Mouse (Mus musculus) liver, embryonic 13.5 days (tissue): ENCODE results near the gene Itpka. TPM values are rescaled to one million over a fixed set of nuclear protein-coding genes. Genes with fewer than 3 reads are reported as not detected.

Experiments used
- ATAC-seq: fragments of 200-750 bp; cut with Nextera tagmentation; 2 replicates; pipeline ENCODE4 v1.8.0; 2017; ENCODE audit warnings: low read depth, mild to moderate bottlenecking, moderate number of reproducible peaks, moderate library complexity
- DNase-seq: peaks from one replicate; pipeline ENCODE4 v3.0.0; 2022
- H3K27ac ChIP-seq: fragments of 300-500 bp; sonication (generic); 2 replicates; pipeline ENCODE4 v1.5.1; 2015; ENCODE audit warnings: moderate library complexity, mild to moderate bottlenecking, inconsistent platforms
- H3K27me3 ChIP-seq: fragments of 300-500 bp; sonication (generic); 2 replicates; pipeline ENCODE4 v1.6.1; 2015; ENCODE audit warnings: mild to moderate bottlenecking, inconsistent platforms
- H3K36me3 ChIP-seq: fragments of 300-500 bp; sonication (generic); 2 replicates; pipeline ENCODE4 v1.6.1; 2015; ENCODE audit warnings: mild to moderate bottlenecking, inconsistent platforms
- H3K4me1 ChIP-seq: fragments of 300-500 bp; sonication (generic); replicated peaks from 2 replicates; pipeline ENCODE4 v1.6.1; 2015; ENCODE audit warnings: inconsistent platforms
- H3K4me2 ChIP-seq: fragments of 300-500 bp; sonication (generic); 2 replicates; pipeline ENCODE4 v1.6.1; 2015; ENCODE audit warnings: inconsistent platforms, mild to moderate bottlenecking, moderate library complexity
- H3K4me3 ChIP-seq: fragments of 300-500 bp; sonication (generic); replicated peaks from 2 replicates; pipeline ENCODE4 v1.5.1; 2015; ENCODE audit warnings: mild to moderate bottlenecking, inconsistent platforms
- H3K9ac ChIP-seq: fragments of 300-500 bp; sonication (generic); 2 replicates; pipeline ENCODE4 v1.6.1; 2015; ENCODE audit warnings: mild to moderate bottlenecking, inconsistent platforms
- H3K9me3 ChIP-seq: fragments of 300-500 bp; sonication (generic); replicated peaks from 2 replicates; pipeline ENCODE4 v1.6.1; 2016; ENCODE audit warnings: inconsistent platforms
- WGBS: fragments of 180-500 bp; shearing (Covaris S2); methylation state at CpG from one replicate; pipeline ENCODE4 v1.1.7; 2015; ENCODE audit not compliant: insufficient replicate concordance; 5-methylcytosine and 5-hydroxymethylcytosine counted together
- polyA plus RNA-seq: library from polyadenylated mRNA; unstranded; fragments of >200 nt; fragmentation: Nextera tagmentation; extraction: Ambion mirVana; gene quantifications from 2 replicates; pipeline ENCODE4 v1.2.1, GENCODE M21; 2015

Itpka gene
- polyA plus RNA-seq, 1 experiment from 2014 or later = 2.3 TPM

GRCm38 (mm10) chr2:119730735-119731134 lies 11.4 kb upstream of the Itpka start:
- WGBS = 85% methylated on average over 4 of the region's 4 CpGs
- H3K9me3 ChIP-seq = no peaks in the 10 kb centered on the region
- no peak for ATAC-seq
- H3K9ac ChIP-seq = no peak overlapping the region
- peaks cover 23% of the 10 kb centered on the region for H3K4me1 ChIP-seq
- H3K36me3 ChIP-seq = peaks cover 93% of the 10 kb centered on the region
- no peaks in the 10 kb centered on the region for H3K27me3 ChIP-seq
- H3K4me2 ChIP-seq = no peak overlapping the region
- no peak overlapping the region for H3K4me3 ChIP-seq
- no peak for DNase-seq
- H3K27ac ChIP-seq = no peak overlapping the region

DNA sequence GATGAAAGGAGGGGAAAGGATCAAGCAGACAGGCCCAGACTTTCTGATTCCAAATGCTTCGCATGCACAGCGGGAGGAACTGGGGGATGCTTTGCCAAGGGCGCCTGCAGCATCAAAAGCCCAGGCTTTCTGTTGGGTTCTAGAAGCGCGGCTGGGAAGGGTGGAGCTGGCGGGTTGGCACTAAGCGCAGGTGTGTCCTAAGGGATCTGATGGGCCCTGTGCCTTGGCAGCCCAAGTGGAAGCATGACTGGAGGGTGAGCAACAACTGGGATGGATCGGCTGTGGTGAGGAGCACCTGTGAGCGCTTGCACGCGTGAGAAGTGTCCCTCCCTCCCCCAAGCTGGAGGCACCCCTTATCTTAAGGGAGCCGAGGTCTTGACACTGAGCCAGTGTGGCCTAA lies 5.0 kb upstream of the Itpka start:
- ATAC-seq = no peak
- Histone ChIP-seq H3K4me3 (no peak overlapping the region), H3K4me1 (peaks cover 21% of the 10 kb centered on the region), H3K9me3 (no peaks in the 10 kb centered on the region), H3K4me2 (no peak overlapping the region), H3K27me3 (peaks cover 23% of the 10 kb centered on the region), H3K9ac (no peak overlapping the region), H3K27ac (no peak overlapping the region), H3K36me3 (peaks cover 33% of the 10 kb centered on the region)
- DNase-seq = no peak
- WGBS = 23% methylated on average over 12 of the region's 12 CpGs

- Histone ChIP-seq H3K27me3 (peaks cover 55% of the 10 kb centered on the region), H3K4me1 (peaks cover 52% of the 10 kb centered on the region)
- WGBS = 20% methylated on average over 2 of the region's 2 CpGs
Measured at GRCm38 (mm10) chr2:119740567-119740966, 1.6 kb upstream of the Itpka start.

DNA sequence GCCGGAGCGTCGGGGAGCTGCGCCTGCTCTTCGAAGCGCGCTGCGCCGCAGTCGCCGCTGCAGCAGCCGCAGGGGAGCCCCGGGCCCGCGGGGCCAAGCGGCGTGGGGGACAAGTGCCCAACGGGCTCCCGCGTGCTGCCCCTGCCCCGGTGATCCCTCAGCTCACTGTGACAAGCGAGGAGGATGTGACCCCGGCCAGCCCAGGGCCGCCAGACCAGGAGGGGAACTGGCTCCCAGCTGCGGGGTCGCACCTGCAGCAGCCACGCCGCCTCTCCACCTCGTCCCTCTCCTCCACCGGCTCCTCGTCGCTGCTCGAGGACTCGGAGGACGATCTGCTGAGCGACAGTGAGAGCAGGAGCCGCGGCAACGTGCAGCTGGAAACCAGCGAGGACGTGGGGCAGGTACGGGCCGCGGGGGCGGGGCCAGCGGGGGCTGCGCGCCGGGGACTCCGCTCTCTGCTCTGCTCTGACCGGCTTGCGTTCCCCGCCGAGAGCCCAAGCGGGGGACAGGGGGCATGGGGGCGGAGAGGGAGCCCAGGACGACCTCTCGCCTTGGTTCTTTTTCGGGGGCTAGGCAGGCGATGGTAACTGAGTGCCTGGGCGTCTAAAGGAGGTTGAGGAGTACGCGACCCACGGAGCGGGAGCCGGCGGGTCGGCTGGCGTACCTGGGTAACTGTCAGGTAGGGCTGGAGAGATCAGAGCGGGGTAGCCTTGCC lies 481 bp downstream of the Itpka start:
- WGBS = 1% methylated on average over 70 of the region's 70 CpGs
- ATAC-seq (peak; percentile 15; the same call in 1 of the 2 replicates), DNase-seq (peak; percentile 41)
- H3K4me2 ChIP-seq = peak overlapping the region; percentile 99
- H3K4me3 ChIP-seq = peak overlapping the region; percentile 68
- no peaks in the 10 kb centered on the region for H3K9me3 ChIP-seq
- H3K27me3 ChIP-seq = peaks cover 61% of the 10 kb centered on the region
- H3K27ac ChIP-seq = peak overlapping the region; percentile 78; the same call in 1 of the 2 replicates
- H3K4me1 ChIP-seq = peaks cover 49% of the 10 kb centered on the region
- peak overlapping the region; percentile 75 for H3K9ac ChIP-seq
- no peaks in the 10 kb centered on the region for H3K36me3 ChIP-seq

More at GRCm38 (mm10) chr2:119740567-119740966, 1.6 kb upstream of the Itpka start:
- H3K4me3 ChIP-seq = no peak overlapping the region
- no peak for ATAC-seq
- no peaks in the 10 kb centered on the region for H3K9me3 ChIP-seq
- H3K36me3 ChIP-seq = peaks cover under 1% of the 10 kb centered on the region; the same call in 1 of the 2 replicates
- H3K4me2 ChIP-seq = peak overlapping the region; percentile 99; the same call in 1 of the 2 replicates
- no peak for DNase-seq
- H3K9ac ChIP-seq = no peak overlapping the region
- no peak overlapping the region for H3K27ac ChIP-seq

GRCm38 (mm10) chr2:119743176-119743807 lies 1.2 kb downstream of the Itpka start:
- H3K4me2 ChIP-seq = peak overlapping the region; percentile 99
- 12% methylated on average over 31 of the region's 31 CpGs for WGBS
- peak overlapping the region; percentile 75 for H3K9ac ChIP-seq
- H3K36me3 ChIP-seq = no peaks in the 10 kb centered on the region
- H3K4me3 ChIP-seq = peak overlapping the region; percentile 68
- no peak for DNase-seq
- ATAC-seq = no peak
- H3K9me3 ChIP-seq = no peaks in the 10 kb centered on the region
- peaks cover 49% of the 10 kb centered on the region for H3K4me1 ChIP-seq
- H3K27me3 ChIP-seq = peaks cover 61% of the 10 kb centered on the region
- no peak overlapping the region for H3K27ac ChIP-seq

- peak overlapping the region; percentile 99 for H3K4me2 ChIP-seq
- no peak overlapping the region for H3K27ac ChIP-seq
- H3K27me3 ChIP-seq = peaks cover 60% of the 10 kb centered on the region
- peak overlapping the region; percentile 60 for H3K9ac ChIP-seq
- ATAC-seq = no peak
- DNase-seq = no peak
- no peaks in the 10 kb centered on the region for H3K36me3 ChIP-seq
- H3K4me1 ChIP-seq = peaks cover 49% of the 10 kb centered on the region
- no peaks in the 10 kb centered on the region for H3K9me3 ChIP-seq
- peak overlapping the region; percentile 68 for H3K4me3 ChIP-seq
- 12% methylated on average over 22 of the region's 22 CpGs for WGBS
Measured at GRCm38 (mm10) chr2:119743808-119744162, 1.6 kb downstream of the Itpka start.

GRCm38 (mm10) chr2:119744163-119745111 lies 2.3 kb downstream of the Itpka start:
- H3K27ac ChIP-seq = 0 out of 2 replicates have a peak overlapping the region, but pooled peaks have one; percentile 7
- H3K9ac ChIP-seq = peak overlapping the region; percentile 60
- peak overlapping the region; percentile 68 for H3K4me3 ChIP-seq
- DNase-seq = peak; percentile 61
- H3K4me2 ChIP-seq = peak overlapping the region; percentile 99
- H3K4me1 ChIP-seq = peaks cover 49% of the 10 kb centered on the region
- WGBS = 3% methylated on average over 46 of the region's 46 CpGs
- ATAC-seq = peak; percentile 80
- no peaks in the 10 kb centered on the region for H3K36me3 ChIP-seq
- H3K27me3 ChIP-seq = peaks cover 67% of the 10 kb centered on the region
- no peaks in the 10 kb centered on the region for H3K9me3 ChIP-seq

- WGBS = 8% methylated on average over 1 of the region's 1 CpGs
- H3K4me1 ChIP-seq = peaks cover 49% of the 10 kb centered on the region
- H3K27ac ChIP-seq = no peak overlapping the region
- H3K4me3 ChIP-seq = no peak overlapping the region
- peaks cover 75% of the 10 kb centered on the region for H3K27me3 ChIP-seq
- no peaks in the 10 kb centered on the region for H3K9me3 ChIP-seq
- H3K36me3 ChIP-seq = no peaks in the 10 kb centered on the region
- peak overlapping the region; percentile 99; the same call in 1 of the 2 replicates for H3K4me2 ChIP-seq
- no peak for DNase-seq
- no peak for ATAC-seq
- no peak overlapping the region for H3K9ac ChIP-seq
Measured at GRCm38 (mm10) chr2:119745281-119745680, 3.1 kb downstream of the Itpka start.

- 69% methylated on average over 7 of the region's 7 CpGs for WGBS
- Histone ChIP-seq H3K4me1 (peaks cover 29% of the 10 kb centered on the region), H3K9ac (no peak overlapping the region), H3K27me3 (peaks cover 95% of the 10 kb centered on the region), H3K36me3 (no peaks in the 10 kb centered on the region), H3K9me3 (no peaks in the 10 kb centered on the region), H3K27ac (no peak overlapping the region), H3K4me3 (no peak overlapping the region), H3K4me2 (no peak overlapping the region)
- DNase-seq (no peak), ATAC-seq (no peak)
Measured at GRCm38 (mm10) chr2:119747554-119747953, 5.4 kb downstream of the Itpka start.

- no peak overlapping the region for H3K27ac ChIP-seq
- H3K4me3 ChIP-seq = no peak overlapping the region
- H3K9ac ChIP-seq = no peak overlapping the region
- no peak overlapping the region for H3K4me2 ChIP-seq
- DNase-seq = no peak
- H3K9me3 ChIP-seq = no peaks in the 10 kb centered on the region
- peaks cover 12% of the 10 kb centered on the region for H3K4me1 ChIP-seq
- peaks cover 95% of the 10 kb centered on the region for H3K27me3 ChIP-seq
- 64% methylated on average over 13 of the region's 13 CpGs for WGBS
- ATAC-seq = no peak
- H3K36me3 ChIP-seq = no peaks in the 10 kb centered on the region
Measured at GRCm38 (mm10) chr2:119749260-119749659, 7.1 kb downstream of the Itpka start.

DNA sequence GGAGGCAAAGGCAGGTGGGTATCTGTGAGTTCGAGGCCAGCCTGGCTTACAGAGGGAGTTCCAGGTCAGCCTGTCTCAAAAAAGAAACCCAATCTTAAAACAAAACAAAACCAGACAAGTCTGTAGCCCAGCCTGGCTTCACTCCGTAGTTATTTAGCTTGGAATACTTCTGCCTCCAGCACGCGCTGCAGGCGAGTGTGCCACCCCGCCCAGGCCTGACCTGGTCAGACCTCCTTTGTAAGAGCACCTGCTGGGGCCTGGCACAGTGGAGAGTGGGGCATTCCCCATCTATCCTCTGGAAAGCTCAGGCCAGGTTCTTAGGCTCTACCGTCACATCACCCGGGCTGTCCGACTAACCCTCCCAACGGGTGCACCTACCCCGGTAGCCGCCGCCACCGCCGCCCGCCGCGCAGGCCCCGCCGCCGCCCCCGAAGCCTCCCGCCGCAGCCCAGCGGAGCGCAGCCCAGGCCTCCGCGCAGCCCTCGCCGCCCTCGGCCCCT lies 15.5 kb downstream of the Itpka start:
- Histone ChIP-seq H3K4me2 (peak overlapping the region; percentile 81), H3K27me3 (peaks cover 98% of the 10 kb centered on the region), H3K4me3 (peak overlapping the region; percentile 62), H3K9me3 (no peaks in the 10 kb centered on the region), H3K36me3 (no peaks in the 10 kb centered on the region), H3K4me1 (peaks cover 19% of the 10 kb centered on the region), H3K9ac (peak overlapping the region; percentile 38), H3K27ac (no peak overlapping the region)
- no peak for DNase-seq
- no peak for ATAC-seq
- WGBS = 8% methylated on average over 24 of the region's 31 CpGs
